Mouse (Mus musculus): ENCODE results near the gene Atoh7. TPM values are rescaled to one million over a fixed set of nuclear protein-coding genes. Genes with fewer than 3 reads are reported as not detected.

Atoh7 gene
- polyA plus RNA-seq, 1 experiment from 2014 or later, result not detected

DNA sequence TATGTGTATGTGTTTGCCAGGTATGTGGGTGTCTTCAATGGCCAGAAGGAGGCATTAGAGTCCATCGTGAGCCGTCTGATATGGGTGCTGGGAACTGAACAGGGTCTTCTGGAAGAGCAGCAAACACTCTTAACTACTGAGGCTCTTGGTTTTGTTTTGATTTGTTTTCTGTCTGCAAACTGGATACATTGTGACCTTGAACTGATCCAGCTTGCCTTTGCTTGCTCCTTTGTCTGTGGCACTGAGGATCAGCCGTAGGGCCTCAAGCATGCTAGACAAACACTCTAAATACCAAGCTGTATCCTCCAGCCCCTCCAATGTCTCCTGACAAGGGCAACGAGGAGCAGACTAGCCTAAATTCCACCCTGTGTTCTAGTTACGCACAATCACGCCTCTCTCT is 27.7 kb downstream of the Atoh7 start:
- Histone ChIP-seq H3K27ac (replicated peaks) (no peak overlapping the region), H3K9me3 (ENCODE audit: control insufficient read depth, low read length) (no peaks in the 10 kb centered on the region), H3K9ac (ENCODE audit: low read length) (no peak overlapping the region), H3K4me1 (replicated peaks; ENCODE audit: control insufficient read depth, insufficient read depth) (no peaks in the 10 kb centered on the region), H3K4me2 (replicated peaks; ENCODE audit: low read depth) (no peak overlapping the region), H3K36me3 (ENCODE audit: control insufficient read depth, insufficient read depth, low read length) (no peaks in the 10 kb centered on the region), H3K27me3 (ENCODE audit: control insufficient read depth, insufficient read depth, low read length) (no peaks in the 10 kb centered on the region), H3K4me3 (ENCODE audit: low read depth, low read length) (no peak overlapping the region)
- no peak for TF ChIP-seq CTCF (IDR thresholded peaks at IDR 0.05; ENCODE audit: low read depth)
- no peak for TF ChIP-seq EP300 (optimal IDR thresholded peaks at IDR 0.05)
- DNase-seq (ENCODE audit: low spot score) (no peak), ATAC-seq (ENCODE audit: low FRiP score, low TSS enrichment) (no peak)
- WGBS, result 92% methylated on average over 6 of the region's 6 CpGs

DNA sequence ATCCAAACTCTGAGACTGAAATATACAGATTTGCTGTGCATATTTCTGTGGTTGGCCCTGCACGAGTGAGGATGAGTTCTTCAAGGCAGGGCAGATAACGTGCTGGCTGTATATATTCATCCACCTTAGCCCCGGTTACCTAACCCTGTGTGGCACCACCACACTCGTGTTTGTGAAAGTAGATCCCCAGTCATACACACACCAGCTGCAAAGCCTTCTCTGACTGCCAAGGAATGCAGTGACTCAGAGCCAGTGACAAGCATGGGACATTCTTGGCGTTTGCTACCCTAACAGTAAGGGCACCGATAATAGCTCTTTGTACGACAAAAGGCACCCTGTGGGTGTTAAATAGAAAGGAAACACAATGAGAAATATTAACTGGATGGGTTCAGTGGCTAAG is 28.8 kb downstream of the Atoh7 start:
- ATAC-seq (ENCODE audit: low FRiP score, low TSS enrichment) (no peak), DNase-seq (ENCODE audit: low spot score) (no peak)
- 38% methylated on average over 7 of the region's 7 CpGs for WGBS

DNA sequence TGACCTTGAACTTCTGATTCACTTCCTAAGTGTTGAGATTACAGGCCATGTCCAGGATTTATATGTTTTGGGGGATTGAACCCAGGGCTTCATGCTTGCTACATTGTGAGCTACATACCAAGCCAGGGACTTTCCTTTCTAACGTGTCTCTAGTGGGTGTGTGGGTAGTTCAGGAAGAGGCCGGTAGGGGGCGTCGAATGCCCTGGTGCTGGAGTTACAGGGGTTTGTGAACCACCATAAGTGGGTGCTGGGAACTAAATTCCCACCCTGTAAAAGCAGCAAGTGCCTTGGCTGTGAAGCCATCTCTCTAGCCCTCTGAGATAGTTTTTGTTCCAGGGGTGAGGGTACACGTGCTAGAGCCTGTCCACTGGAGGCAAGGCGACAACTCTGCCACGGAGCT is 31.0 kb downstream of the Atoh7 start:
- Histone ChIP-seq H3K4me2 (replicated peaks; ENCODE audit: low read depth) (no peak overlapping the region), H3K27ac (replicated peaks) (no peak overlapping the region), H3K27me3 (ENCODE audit: control insufficient read depth, insufficient read depth, low read length) (no peaks in the 10 kb centered on the region), H3K36me3 (ENCODE audit: control insufficient read depth, insufficient read depth, low read length) (no peaks in the 10 kb centered on the region), H3K4me1 (replicated peaks; ENCODE audit: control insufficient read depth, insufficient read depth) (no peaks in the 10 kb centered on the region), H3K9ac (ENCODE audit: low read length) (no peak overlapping the region), H3K9me3 (ENCODE audit: control insufficient read depth, low read length) (no peaks in the 10 kb centered on the region), H3K4me3 (ENCODE audit: low read depth, low read length) (no peak overlapping the region)
- 68% methylated on average over 7 of the region's 7 CpGs for WGBS
- DNase-seq (ENCODE audit: low spot score) (no peak), ATAC-seq (ENCODE audit: low FRiP score, low TSS enrichment) (no peak)
- TF ChIP-seq EP300 (optimal IDR thresholded peaks at IDR 0.05) (no peak), CTCF (IDR thresholded peaks at IDR 0.05; ENCODE audit: low read depth) (0 out of 2 replicates have a peak, but pooled peaks have one; percentile 10)

More for the DNA sequence above, 28.8 kb downstream of the Atoh7 start:
- no peaks in the 10 kb centered on the region for H3K4me1 ChIP-seq (replicated peaks; ENCODE audit: control insufficient read depth, insufficient read depth)
- no peaks in the 10 kb centered on the region for H3K9me3 ChIP-seq (ENCODE audit: control insufficient read depth, low read length)
- no peaks in the 10 kb centered on the region for H3K36me3 ChIP-seq (ENCODE audit: control insufficient read depth, insufficient read depth, low read length)
- H3K4me2 ChIP-seq (replicated peaks; ENCODE audit: low read depth), result no peak overlapping the region
- no peak overlapping the region for H3K4me3 ChIP-seq (ENCODE audit: low read depth, low read length)
- TF ChIP-seq EP300 (optimal IDR thresholded peaks at IDR 0.05) (no peak), CTCF (IDR thresholded peaks at IDR 0.05; ENCODE audit: low read depth) (no peak)
- no peak overlapping the region for H3K27ac ChIP-seq (replicated peaks)
- no peak overlapping the region for H3K9ac ChIP-seq (ENCODE audit: low read length)
- H3K27me3 ChIP-seq (ENCODE audit: control insufficient read depth, insufficient read depth, low read length), result no peaks in the 10 kb centered on the region

DNA sequence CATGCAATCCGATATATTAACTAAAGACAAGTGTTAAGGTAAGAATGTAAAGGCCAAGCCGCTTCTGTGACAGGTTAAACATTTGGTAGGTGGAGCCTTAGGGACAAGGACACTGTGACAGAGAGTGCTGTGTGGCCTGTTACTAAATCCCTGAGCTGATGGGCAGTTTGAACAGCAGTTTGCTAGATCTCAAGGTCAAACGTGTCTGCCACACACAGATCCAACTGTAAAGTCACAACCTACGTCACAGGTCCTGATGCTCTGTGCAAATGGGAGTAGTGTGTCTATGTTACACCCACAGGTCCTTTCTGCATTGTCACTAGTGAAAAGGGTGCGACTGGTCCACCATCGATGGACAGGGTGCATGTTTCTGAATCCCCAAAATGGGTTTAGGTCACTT is 32.9 kb downstream of the Atoh7 start:
- no peak for DNase-seq (ENCODE audit: low spot score)
- 86% methylated on average over 6 of the region's 6 CpGs for WGBS
- no peak for TF ChIP-seq CTCF (IDR thresholded peaks at IDR 0.05; ENCODE audit: low read depth)
- no peak for TF ChIP-seq EP300 (optimal IDR thresholded peaks at IDR 0.05)
- no peaks in the 10 kb centered on the region for H3K4me1 ChIP-seq (replicated peaks; ENCODE audit: control insufficient read depth, insufficient read depth)
- H3K9ac ChIP-seq (ENCODE audit: low read length), result no peak overlapping the region
- no peak for ATAC-seq (ENCODE audit: low FRiP score, low TSS enrichment)
- no peak overlapping the region for H3K4me2 ChIP-seq (replicated peaks; ENCODE audit: low read depth)
- no peaks in the 10 kb centered on the region for H3K27me3 ChIP-seq (ENCODE audit: control insufficient read depth, insufficient read depth, low read length)
- H3K4me3 ChIP-seq (ENCODE audit: low read depth, low read length), result no peak overlapping the region
- H3K9me3 ChIP-seq (ENCODE audit: control insufficient read depth, low read length), result no peaks in the 10 kb centered on the region
- H3K27ac ChIP-seq (replicated peaks), result no peak overlapping the region
- no peaks in the 10 kb centered on the region for H3K36me3 ChIP-seq (ENCODE audit: control insufficient read depth, insufficient read depth, low read length)

DNA sequence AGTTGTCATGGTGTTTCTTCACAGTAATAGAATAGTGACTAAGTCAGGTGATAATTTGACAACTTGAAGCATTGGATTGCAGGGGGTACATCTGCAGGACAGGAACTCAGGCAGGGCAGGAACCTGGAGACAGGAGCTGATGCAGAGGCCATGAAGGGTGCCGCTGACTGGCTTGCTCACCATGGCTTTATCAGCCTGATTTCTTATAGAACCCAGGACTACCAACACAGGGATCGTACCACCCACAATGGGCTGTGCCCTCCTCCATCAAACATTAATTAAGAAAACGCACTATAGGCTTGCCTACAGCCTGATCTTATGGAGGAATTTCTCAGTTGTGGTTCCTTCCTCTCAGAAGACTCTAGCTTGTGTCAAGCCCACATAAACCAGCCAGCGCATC is 33.9 kb downstream of the Atoh7 start:
- no peak overlapping the region for H3K4me3 ChIP-seq (ENCODE audit: low read depth, low read length)
- no peak overlapping the region for H3K9ac ChIP-seq (ENCODE audit: low read length)
- WGBS, result 91% methylated on average over 4 of the region's 4 CpGs
- no peaks in the 10 kb centered on the region for H3K4me1 ChIP-seq (replicated peaks; ENCODE audit: control insufficient read depth, insufficient read depth)
- no peak for ATAC-seq (ENCODE audit: low FRiP score, low TSS enrichment)
- H3K27ac ChIP-seq (replicated peaks), result no peak overlapping the region
- H3K36me3 ChIP-seq (ENCODE audit: control insufficient read depth, insufficient read depth, low read length), result no peaks in the 10 kb centered on the region
- no peaks in the 10 kb centered on the region for H3K27me3 ChIP-seq (ENCODE audit: control insufficient read depth, insufficient read depth, low read length)
- no peak for TF ChIP-seq EP300 (optimal IDR thresholded peaks at IDR 0.05)
- TF ChIP-seq CTCF (IDR thresholded peaks at IDR 0.05; ENCODE audit: low read depth), result no peak
- H3K9me3 ChIP-seq (ENCODE audit: control insufficient read depth, low read length), result no peaks in the 10 kb centered on the region
- DNase-seq (ENCODE audit: low spot score), result no peak
- no peak overlapping the region for H3K4me2 ChIP-seq (replicated peaks; ENCODE audit: low read depth)

DNA sequence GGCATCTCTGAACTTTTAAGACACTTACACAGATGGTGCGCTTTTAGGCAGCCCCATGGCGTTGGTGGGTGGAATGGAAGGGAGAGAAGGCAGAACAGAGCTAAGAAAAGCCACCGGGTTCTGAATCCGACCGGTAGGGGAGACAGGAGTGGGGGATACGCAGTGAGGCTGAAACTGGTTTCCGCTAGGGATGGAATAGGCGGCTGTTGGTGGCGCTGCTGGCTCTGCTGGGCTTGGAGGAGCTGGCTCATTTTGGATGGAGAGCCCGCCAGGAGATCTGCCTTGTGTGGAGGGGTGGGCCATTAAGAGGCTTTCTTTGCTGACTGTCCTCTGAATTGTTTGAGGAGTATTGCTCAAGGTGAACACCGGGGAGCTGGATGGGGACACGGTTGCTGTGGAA is 36.2 kb downstream of the Atoh7 start:
- Histone ChIP-seq H3K4me3 (ENCODE audit: low read depth, low read length) (no peak overlapping the region), H3K27ac (replicated peaks) (no peak overlapping the region), H3K27me3 (ENCODE audit: control insufficient read depth, insufficient read depth, low read length) (no peaks in the 10 kb centered on the region), H3K9ac (ENCODE audit: low read length) (no peak overlapping the region), H3K4me2 (replicated peaks; ENCODE audit: low read depth) (no peak overlapping the region), H3K36me3 (ENCODE audit: control insufficient read depth, insufficient read depth, low read length) (no peaks in the 10 kb centered on the region), H3K9me3 (ENCODE audit: control insufficient read depth, low read length) (no peaks in the 10 kb centered on the region), H3K4me1 (replicated peaks; ENCODE audit: control insufficient read depth, insufficient read depth) (no peaks in the 10 kb centered on the region)
- no peak for ATAC-seq (ENCODE audit: low FRiP score, low TSS enrichment)
- 56% methylated on average over 12 of the region's 12 CpGs for WGBS
- TF ChIP-seq CTCF (IDR thresholded peaks at IDR 0.05; ENCODE audit: low read depth), result no peak
- TF ChIP-seq EP300 (optimal IDR thresholded peaks at IDR 0.05), result no peak
- no peak for DNase-seq (ENCODE audit: low spot score)

All from stomach, postnatal 0 days (tissue).